Mouse (Mus musculus) gastrocnemius, postnatal 4 days (tissue): Measurements from ENCODE around the gene Gadd45b. TPM values are rescaled to one million over a fixed set of nuclear protein-coding genes. Genes with fewer than 3 reads are reported as not detected.

Source experiments
- DNase-seq, 2 experiments: peaks; one replicate each; pipeline ENCODE4 v3.0.0; 2021 to 2022; ENCODE audit warnings: low spot score in 2 of 2, mixed read lengths in 2 of 2
- total RNA-seq, 2 experiments: library from RNA; stranded (reverse); gene quantifications; 2 replicates each; pipeline ENCODE4 v1.2.3; 2021

Gadd45b gene
- total RNA-seq, 2 experiments from 2014 or later = 13.5 to 16.3 TPM

GRCm38 (mm10) chr10:80909375-80910162, 20.3 kb upstream of the Gadd45b start:
- peak in 1 of 2 experiments; percentile 57 for DNase-seq

GRCm38 (mm10) chr10:80911354-80911753, 18.5 kb upstream of the Gadd45b start:
- no peak for DNase-seq

- no peak for DNase-seq
These were observed 18.0 kb upstream of the Gadd45b start for GRCm38 (mm10) chr10:80911891-80912290.

GRCm38 (mm10) chr10:80913364-80914011, 16.4 kb upstream of the Gadd45b start:
- DNase-seq = no peak

GRCm38 (mm10) chr10:80914253-80914656, 15.6 kb upstream of the Gadd45b start:
- peak in 1 of 2 experiments; percentile 63 for DNase-seq

- DNase-seq = no peak
These were observed 14.6 kb upstream of the Gadd45b start for GRCm38 (mm10) chr10:80915260-80915659.

GRCm38 (mm10) chr10:80915736-80916135, 14.1 kb upstream of the Gadd45b start:
- no peak for DNase-seq

GRCm38 (mm10) chr10:80917336-80917778, 12.5 kb upstream of the Gadd45b start:
- DNase-seq = no peak

- peak in 1 of 2 experiments; percentile 77 for DNase-seq
These were observed 12.0 kb upstream of the Gadd45b start, which contains the start of gene Lmnb2 for GRCm38 (mm10) chr10:80917779-80918434. TSS of gene Lmnb2 (minus strand) at chr10:80918245.

- no peak for DNase-seq
These were observed 8.0 kb upstream of the Gadd45b start for GRCm38 (mm10) chr10:80921923-80922322.

- DNase-seq = no peak
These were observed 4.4 kb upstream of the Gadd45b start for GRCm38 (mm10) chr10:80925472-80925871.

- peak; percentile 90 to 91 for DNase-seq
These were observed 1.1 kb upstream of the Gadd45b start for GRCm38 (mm10) chr10:80928586-80929298.

GRCm38 (mm10) chr10:80930361-80931152, 684 bp downstream of the Gadd45b start:
- DNase-seq = peak in 1 of 2 experiments; percentile 58

- no peak for DNase-seq
These were observed 1.3 kb downstream of the Gadd45b start for GRCm38 (mm10) chr10:80931153-80931671.

- DNase-seq = no peak
These were observed 1.8 kb downstream of the Gadd45b start for GRCm38 (mm10) chr10:80931695-80932094.

- no peak for DNase-seq
These were observed 2.3 kb downstream of the Gadd45b start for GRCm38 (mm10) chr10:80932206-80932605.

- no peak for DNase-seq
These were observed 3.0 kb downstream of the Gadd45b start for GRCm38 (mm10) chr10:80932700-80933420.

- DNase-seq = no peak
These were observed 3.6 kb downstream of the Gadd45b start for GRCm38 (mm10) chr10:80933421-80933979.
